Mouse (Mus musculus) small intestine, adult 2 months (tissue): ENCODE measurements around the gene Eng. TPM values are rescaled to one million over a fixed set of nuclear protein-coding genes. Genes with fewer than 3 reads are reported as not detected.

Experiments used
- H3K27ac ChIP-seq: fragments of 200-500 bp; 2 replicates; pipeline ENCODE4 v1.5.1; 2012; ENCODE audit warnings: low read depth, low read length, control low read depth, inconsistent platforms; ENCODE audit not compliant: insufficient read depth
- H3K27me3 ChIP-seq: fragments of 200-500 bp; 2 replicates; pipeline ENCODE4 v1.6.1; 2012; ENCODE audit warnings: mild to moderate bottlenecking, moderate library complexity, low read length, inconsistent platforms; ENCODE audit not compliant: control insufficient read depth, insufficient read depth
- H3K36me3 ChIP-seq: fragments of 200-500 bp; 2 replicates; pipeline ENCODE4 v1.6.1; 2012; ENCODE audit warnings: mild to moderate bottlenecking, low read length, control low read depth, inconsistent platforms; ENCODE audit not compliant: control insufficient read depth, insufficient read depth
- H3K4me1 ChIP-seq: fragments of 200-500 bp; 2 replicates; pipeline ENCODE4 v1.6.1; 2012; ENCODE audit warnings: low read length, inconsistent platforms, mixed read lengths; ENCODE audit not compliant: control insufficient read depth, insufficient read depth, insufficient read length
- H3K4me3 ChIP-seq: fragments of 200-500 bp; 2 replicates; pipeline ENCODE4 v1.5.1; 2012; ENCODE audit warnings: low read depth, mild to moderate bottlenecking, control low read depth, inconsistent platforms, low read length, moderate library complexity
- CTCF ChIP-seq: fragments of 200-500 bp; IDR thresholded peaks from 2 replicates; pipeline ENCODE4 v1.5.1; 2012; ENCODE audit warnings: low read depth, mild to moderate bottlenecking, control low read depth, inconsistent platforms, low read length, moderate library complexity, mixed read lengths; ENCODE audit not compliant: insufficient replicate concordance, insufficient read length; ENCODE audit errors: extremely low read depth
- POLR2A ChIP-seq: fragments of 200-500 bp; IDR thresholded peaks from 2 replicates; pipeline ENCODE4 v1.6.1; 2012; ENCODE audit warnings: low read depth, mild to moderate bottlenecking, control low read depth, inconsistent platforms, low read length, moderate library complexity
- WGBS: fragments of 180-500 bp; shearing (Covaris S2); methylation state at CpG from one replicate; pipeline ENCODE4 v1.1.7; 2018; 5-methylcytosine and 5-hydroxymethylcytosine counted together
- polyA plus RNA-seq: library from polyadenylated mRNA; depleted of rRNA; stranded (reverse); fragments of >200 nt; gene quantifications from 2 replicates; pipeline ENCODE4 v1.2.3, GENCODE M21; 2012

Eng gene
- polyA plus RNA-seq, 1 experiment = 54.4 TPM

DNA sequence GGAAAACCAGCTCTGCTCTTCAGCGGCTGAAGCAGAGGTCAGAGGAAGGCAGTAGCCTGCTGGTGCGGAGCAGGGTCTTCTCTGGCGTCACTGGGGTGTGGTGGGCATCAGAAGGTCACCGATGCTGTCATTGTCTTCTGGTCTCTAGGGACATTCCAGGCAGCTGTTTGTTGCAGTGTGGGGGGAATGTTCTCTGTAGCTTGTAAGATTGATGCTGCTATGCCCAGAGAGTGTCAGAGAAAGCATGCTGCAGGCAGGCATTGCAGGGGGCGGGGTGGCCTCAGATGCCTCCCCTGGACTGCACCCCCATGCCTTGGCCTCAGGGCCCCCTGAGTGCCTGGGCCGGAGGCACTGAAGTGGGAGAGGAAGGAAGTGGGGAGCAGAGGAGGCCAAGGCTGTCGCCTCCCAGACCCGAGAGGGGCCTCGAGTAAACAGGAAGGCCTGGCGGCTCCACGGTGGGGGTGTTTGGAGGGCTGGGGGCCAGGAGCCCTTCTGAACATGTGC lies 8.6 kb upstream of the Eng start:
- H3K4me1 ChIP-seq = peaks cover 6% of the 10 kb centered on the region
- 0 out of 2 replicates have a peak overlapping the region, but pooled peaks have one; percentile 5 for H3K27ac ChIP-seq
- H3K4me3 ChIP-seq = no peak overlapping the region
- TF ChIP-seq CTCF (no peak), POLR2A (no peak)
- H3K27me3 ChIP-seq = no peaks in the 10 kb centered on the region
- no peaks in the 10 kb centered on the region for H3K36me3 ChIP-seq
- 49% methylated on average over 11 of the region's 11 CpGs for WGBS

DNA sequence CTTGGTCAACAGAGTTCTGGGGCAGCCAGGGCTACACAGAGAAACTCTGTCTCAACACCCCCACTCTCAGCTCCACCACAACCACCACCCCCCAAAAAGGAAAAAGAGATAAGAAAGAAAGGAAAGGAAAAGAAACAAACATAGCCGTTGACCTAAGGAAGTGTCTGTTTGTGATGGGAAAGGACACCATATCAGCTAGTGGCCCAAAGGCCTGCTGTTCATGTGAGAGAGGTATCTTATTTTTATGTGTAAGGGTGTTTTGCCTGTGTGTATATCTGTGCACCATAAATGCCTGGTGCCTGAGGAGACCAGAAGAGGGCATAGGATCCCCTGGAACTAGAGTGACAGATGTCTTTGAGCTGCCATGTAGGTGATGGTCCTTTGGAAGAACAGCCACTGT lies 6.8 kb upstream of the Eng start:
- Histone ChIP-seq H3K4me1 (peaks cover 3% of the 10 kb centered on the region; the same call in 1 of the 2 replicates), H3K27me3 (no peaks in the 10 kb centered on the region), H3K27ac (no peak overlapping the region), H3K36me3 (no peaks in the 10 kb centered on the region), H3K4me3 (no peak overlapping the region)
- TF ChIP-seq POLR2A = no peak
- no peak for TF ChIP-seq CTCF
- 32% methylated on average over 1 of the region's 1 CpGs for WGBS

- no peaks in the 10 kb centered on the region for H3K36me3 ChIP-seq
- no peaks in the 10 kb centered on the region for H3K27me3 ChIP-seq
- peaks cover 3% of the 10 kb centered on the region; the same call in 1 of the 2 replicates for H3K4me1 ChIP-seq
- TF ChIP-seq POLR2A = no peak
- H3K27ac ChIP-seq = no peak overlapping the region
- WGBS = 68% methylated on average over 6 of the region's 6 CpGs
- no peak overlapping the region for H3K4me3 ChIP-seq
Observed at GRCm38 (mm10) chr2:32640550-32641051, 5.8 kb upstream of the Eng start.

DNA sequence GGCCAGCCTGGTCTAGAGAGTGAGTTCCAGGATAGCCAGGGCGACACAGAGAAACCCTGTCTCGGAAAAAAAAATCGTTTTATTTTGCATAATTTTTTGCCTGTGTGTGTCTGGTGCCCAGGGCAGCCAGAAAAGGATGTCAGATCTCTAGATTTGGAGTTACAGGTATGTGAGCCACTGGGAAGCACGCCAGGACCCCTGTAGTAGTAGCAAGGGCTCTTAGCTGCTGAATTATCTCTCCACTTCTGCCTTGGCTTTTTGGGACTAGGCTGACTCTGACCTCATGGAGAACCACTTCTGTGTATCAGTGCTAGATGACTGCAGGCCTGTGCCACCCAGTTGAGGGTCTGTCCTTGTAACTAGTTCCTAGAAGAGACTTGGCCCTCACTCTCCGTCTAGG lies 4.6 kb upstream of the Eng start:
- no peak for TF ChIP-seq CTCF
- no peak for TF ChIP-seq POLR2A
- WGBS = 85% methylated on average over 5 of the region's 5 CpGs
- H3K27ac ChIP-seq = no peak overlapping the region
- no peak overlapping the region for H3K4me3 ChIP-seq
- H3K36me3 ChIP-seq = no peaks in the 10 kb centered on the region
- peaks cover 3% of the 10 kb centered on the region; the same call in 1 of the 2 replicates for H3K4me1 ChIP-seq
- H3K27me3 ChIP-seq = no peaks in the 10 kb centered on the region

GRCm38 (mm10) chr2:32642813-32643212 lies 3.6 kb upstream of the Eng start:
- Histone ChIP-seq H3K27me3 (no peaks in the 10 kb centered on the region), H3K36me3 (no peaks in the 10 kb centered on the region), H3K4me1 (peaks cover 3% of the 10 kb centered on the region; the same call in 1 of the 2 replicates), H3K4me3 (no peak overlapping the region), H3K27ac (no peak overlapping the region)
- TF ChIP-seq POLR2A = no peak
- no peak for TF ChIP-seq CTCF
- 81% methylated on average over 7 of the region's 7 CpGs for WGBS

- H3K27me3 ChIP-seq = no peaks in the 10 kb centered on the region
- no peak overlapping the region for H3K4me3 ChIP-seq
- H3K36me3 ChIP-seq = no peaks in the 10 kb centered on the region
- 67% methylated on average over 9 of the region's 9 CpGs for WGBS
- H3K4me1 ChIP-seq = no peaks in the 10 kb centered on the region; the same call in 1 of the 2 replicates
- TF ChIP-seq CTCF = no peak
- TF ChIP-seq POLR2A = no peak
- no peak overlapping the region for H3K27ac ChIP-seq
Observed at GRCm38 (mm10) chr2:32644083-32644482, 2.3 kb upstream of the Eng start.

- Histone ChIP-seq H3K27me3 (no peaks in the 10 kb centered on the region), H3K36me3 (no peaks in the 10 kb centered on the region), H3K4me1 (no peaks in the 10 kb centered on the region; the same call in 1 of the 2 replicates), H3K27ac (no peak overlapping the region), H3K4me3 (no peak overlapping the region)
- TF ChIP-seq CTCF (no peak), POLR2A (no peak)
- WGBS = 86% methylated on average over 8 of the region's 8 CpGs
Observed at GRCm38 (mm10) chr2:32644799-32645475, 1.5 kb upstream of the Eng start.

- Histone ChIP-seq H3K36me3 (no peaks in the 10 kb centered on the region), H3K4me1 (no peaks in the 10 kb centered on the region; the same call in 1 of the 2 replicates), H3K27ac (peak overlapping the region; percentile 13), H3K27me3 (no peaks in the 10 kb centered on the region), H3K4me3 (no peak overlapping the region)
- WGBS = 81% methylated on average over 3 of the region's 3 CpGs
- no peak for TF ChIP-seq CTCF
- no peak for TF ChIP-seq POLR2A
Observed at GRCm38 (mm10) chr2:32645647-32646046, 748 bp upstream of the Eng start.
